Mouse (Mus musculus): ENCODE results near the gene Cutc. TPM values are rescaled to one million over a fixed set of nuclear protein-coding genes. Genes with fewer than 3 reads are reported as not detected.

Gene Cutc
- polyA plus RNA-seq, 1 experiment from 2014 or later, result 7.3 TPM

DNA sequence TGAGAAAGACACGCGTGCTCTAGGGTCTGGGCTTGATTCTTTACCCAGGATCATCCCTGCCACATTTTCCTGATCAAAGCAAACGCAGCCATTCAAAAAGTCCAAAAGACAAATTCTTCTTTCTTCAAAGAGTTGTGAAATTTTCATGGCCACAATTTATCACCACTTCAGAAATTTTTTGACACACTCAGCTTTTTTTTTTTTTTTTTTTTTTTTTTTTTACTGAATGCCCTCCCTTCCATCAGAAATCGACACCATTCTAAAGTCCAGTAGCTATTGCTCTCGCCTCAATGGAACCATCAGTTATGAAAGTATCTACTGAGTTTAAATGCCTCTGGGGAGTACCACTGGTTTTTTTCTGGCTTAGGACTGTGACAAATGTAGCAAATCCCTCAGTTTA lies 27.6 kb downstream of the Cutc start:
- no peaks in the 10 kb centered on the region for H3K36me3 ChIP-seq (ENCODE audit: control insufficient read depth, insufficient read depth, low read length)
- no peak overlapping the region for H3K4me3 ChIP-seq (ENCODE audit: low read length)
- no peaks in the 10 kb centered on the region for H3K4me1 ChIP-seq (ENCODE audit: control insufficient read depth, insufficient read depth, low read depth, low read length)
- H3K27me3 ChIP-seq (replicated peaks; ENCODE audit: control insufficient read depth, insufficient read depth, low read length), result no peaks in the 10 kb centered on the region
- no peaks in the 10 kb centered on the region for H3K9me3 ChIP-seq (ENCODE audit: control insufficient read depth, low read length)
- no peak overlapping the region for H3K27ac ChIP-seq (ENCODE audit: low read depth, low read length)
- no peak overlapping the region for H3K4me2 ChIP-seq (ENCODE audit: low read length)
- no peak overlapping the region for H3K9ac ChIP-seq (ENCODE audit: low read depth, low read length)
- ATAC-seq, result no peak
- 88% methylated on average over 5 of the region's 5 CpGs for WGBS

DNA sequence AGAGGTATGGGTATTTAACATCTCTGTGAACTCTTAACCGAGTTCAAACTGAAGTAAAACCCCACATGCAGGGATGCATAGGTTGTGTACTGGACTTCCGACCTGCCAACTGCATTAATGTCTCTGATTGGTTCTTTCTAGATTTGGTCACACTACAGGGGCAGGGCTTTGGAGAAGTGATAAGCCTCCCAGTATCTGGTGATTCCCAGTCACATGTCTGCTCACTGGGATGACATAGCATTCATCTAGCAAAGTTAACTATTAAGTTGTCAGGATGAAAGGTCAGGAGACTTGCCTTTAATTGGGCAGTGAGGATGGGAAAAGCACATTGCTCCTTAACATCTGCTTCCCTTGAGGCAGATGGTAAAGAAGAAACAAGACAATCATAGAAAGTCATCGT lies 29.2 kb downstream of the Cutc start, which contains the start of gene Abcc2:
Abcc2 (plus strand) TSS at position 213 of the 400 bp plus-strand sequence.
- Histone ChIP-seq H3K4me2 (ENCODE audit: low read length) (no peak within 1 kb of the TSS), H3K4me3 (ENCODE audit: low read length) (no peak within 1 kb of the TSS), H3K9me3 (ENCODE audit: control insufficient read depth, low read length) (no peaks in the 10 kb centered on the region), H3K27me3 (replicated peaks; ENCODE audit: control insufficient read depth, insufficient read depth, low read length) (no peaks in the 10 kb centered on the region), H3K4me1 (ENCODE audit: control insufficient read depth, insufficient read depth, low read depth, low read length) (no peaks in the 10 kb centered on the region), H3K27ac (ENCODE audit: low read depth, low read length) (no peak within 1 kb of the TSS), H3K9ac (ENCODE audit: low read depth, low read length) (no peak within 1 kb of the TSS), H3K36me3 (ENCODE audit: control insufficient read depth, insufficient read depth, low read length) (no peaks in the 10 kb centered on the region)
- WGBS, result 82% methylated on average over 3 of the region's 3 CpGs
- no peak for ATAC-seq

DNA sequence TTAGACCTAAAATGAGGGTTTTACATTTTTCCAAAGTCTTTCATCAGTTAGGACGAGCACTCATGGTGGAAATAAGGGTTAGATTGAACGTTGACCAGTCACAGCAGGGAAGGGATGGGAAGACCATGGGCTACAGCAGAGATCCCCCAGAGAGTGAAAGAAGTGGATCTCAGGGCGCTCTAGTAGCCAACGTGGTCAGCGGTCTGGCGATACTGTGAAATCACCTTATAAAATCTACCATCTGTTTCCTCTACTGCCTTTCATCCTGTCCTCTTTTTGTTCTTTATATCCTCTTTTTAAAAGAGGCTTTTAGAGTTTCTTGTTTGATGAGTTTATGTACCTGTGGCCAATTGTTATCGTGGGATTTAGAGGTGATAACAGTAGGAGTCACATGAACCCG lies 32.0 kb downstream of the Cutc start:
- H3K4me2 ChIP-seq (ENCODE audit: low read length), result no peak overlapping the region
- 79% methylated on average over 8 of the region's 8 CpGs for WGBS
- no peaks in the 10 kb centered on the region for H3K9me3 ChIP-seq (ENCODE audit: control insufficient read depth, low read length)
- H3K27me3 ChIP-seq (replicated peaks; ENCODE audit: control insufficient read depth, insufficient read depth, low read length), result no peaks in the 10 kb centered on the region
- H3K9ac ChIP-seq (ENCODE audit: low read depth, low read length), result no peak overlapping the region
- no peaks in the 10 kb centered on the region for H3K36me3 ChIP-seq (ENCODE audit: control insufficient read depth, insufficient read depth, low read length)
- no peak overlapping the region for H3K27ac ChIP-seq (ENCODE audit: low read depth, low read length)
- ATAC-seq, result no peak
- no peaks in the 10 kb centered on the region for H3K4me1 ChIP-seq (ENCODE audit: control insufficient read depth, insufficient read depth, low read depth, low read length)
- H3K4me3 ChIP-seq (ENCODE audit: low read length), result no peak overlapping the region

DNA sequence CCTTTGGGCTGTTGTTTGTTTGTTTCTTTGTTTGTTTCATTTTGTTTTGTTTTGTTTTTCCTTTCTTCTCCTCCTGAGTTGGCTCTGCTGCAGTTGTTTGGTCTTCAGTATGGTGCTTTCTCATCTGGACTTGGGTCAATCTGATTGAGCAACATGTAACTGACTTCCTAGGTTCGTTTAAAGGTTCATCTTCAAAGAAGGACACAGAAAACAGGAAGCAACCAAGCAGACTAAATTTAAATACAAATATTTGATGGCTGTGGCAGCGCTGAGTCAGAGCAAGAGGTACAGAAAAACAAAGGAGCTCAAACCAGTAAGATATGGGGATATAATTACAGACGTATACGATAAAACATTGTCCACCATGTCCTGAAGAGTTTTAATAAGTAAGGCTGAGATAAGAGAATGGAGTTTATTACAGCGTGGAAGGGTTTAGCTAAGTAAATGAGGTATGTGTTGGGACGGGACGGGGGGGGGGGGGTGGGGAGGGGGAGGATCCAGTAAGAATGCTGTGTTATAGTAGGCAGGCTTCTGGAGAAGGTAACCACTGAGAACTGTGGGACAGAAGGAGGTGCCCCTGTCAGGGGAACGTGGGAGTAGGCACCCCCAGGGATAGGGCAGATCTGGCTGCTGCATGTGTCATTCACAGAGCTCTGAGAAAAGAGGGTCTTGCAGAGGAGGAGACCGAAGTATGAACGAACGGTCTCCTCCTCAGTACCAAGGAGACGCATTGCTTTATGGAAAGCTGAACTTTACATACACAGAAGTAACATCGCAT lies 33.6 kb downstream of the Cutc start:
- H3K4me3 ChIP-seq (ENCODE audit: low read length), result no peak overlapping the region
- no peaks in the 10 kb centered on the region for H3K27me3 ChIP-seq (replicated peaks; ENCODE audit: control insufficient read depth, insufficient read depth, low read length)
- 86% methylated on average over 13 of the region's 13 CpGs for WGBS
- no peak for ATAC-seq
- no peak overlapping the region for H3K4me2 ChIP-seq (ENCODE audit: low read length)
- H3K4me1 ChIP-seq (ENCODE audit: control insufficient read depth, insufficient read depth, low read depth, low read length), result no peaks in the 10 kb centered on the region
- no peak overlapping the region for H3K9ac ChIP-seq (ENCODE audit: low read depth, low read length)
- no peaks in the 10 kb centered on the region for H3K9me3 ChIP-seq (ENCODE audit: control insufficient read depth, low read length)
- H3K27ac ChIP-seq (ENCODE audit: low read depth, low read length), result no peak overlapping the region
- H3K36me3 ChIP-seq (ENCODE audit: control insufficient read depth, insufficient read depth, low read length), result no peaks in the 10 kb centered on the region

DNA sequence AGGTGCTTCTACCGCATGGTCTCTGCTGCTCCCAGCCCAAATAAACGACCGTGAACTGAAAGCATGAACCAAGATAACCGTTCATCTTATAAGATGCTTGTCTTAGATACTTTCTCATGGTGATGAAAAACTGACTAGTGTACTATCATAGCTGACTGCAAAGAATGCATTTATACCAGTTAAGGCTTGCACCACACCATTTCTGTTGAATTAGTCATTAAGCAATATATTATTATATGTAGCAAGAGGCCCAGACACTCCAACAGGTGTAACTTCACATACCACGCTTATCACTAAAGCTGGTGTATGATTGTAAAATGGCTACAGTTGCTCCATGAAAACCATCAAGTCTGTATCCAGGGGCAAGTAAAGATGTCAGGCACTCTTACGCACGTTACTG lies 37.0 kb downstream of the Cutc start:
- no peak overlapping the region for H3K4me3 ChIP-seq (ENCODE audit: low read length)
- no peaks in the 10 kb centered on the region for H3K27me3 ChIP-seq (replicated peaks; ENCODE audit: control insufficient read depth, insufficient read depth, low read length)
- H3K9ac ChIP-seq (ENCODE audit: low read depth, low read length), result no peak overlapping the region
- H3K36me3 ChIP-seq (ENCODE audit: control insufficient read depth, insufficient read depth, low read length), result no peaks in the 10 kb centered on the region
- H3K27ac ChIP-seq (ENCODE audit: low read depth, low read length), result no peak overlapping the region
- H3K4me2 ChIP-seq (ENCODE audit: low read length), result no peak overlapping the region
- ATAC-seq, result no peak
- WGBS, result 96% methylated on average over 7 of the region's 7 CpGs
- H3K4me1 ChIP-seq (ENCODE audit: control insufficient read depth, insufficient read depth, low read depth, low read length), result no peaks in the 10 kb centered on the region
- H3K9me3 ChIP-seq (ENCODE audit: control insufficient read depth, low read length), result no peaks in the 10 kb centered on the region

DNA sequence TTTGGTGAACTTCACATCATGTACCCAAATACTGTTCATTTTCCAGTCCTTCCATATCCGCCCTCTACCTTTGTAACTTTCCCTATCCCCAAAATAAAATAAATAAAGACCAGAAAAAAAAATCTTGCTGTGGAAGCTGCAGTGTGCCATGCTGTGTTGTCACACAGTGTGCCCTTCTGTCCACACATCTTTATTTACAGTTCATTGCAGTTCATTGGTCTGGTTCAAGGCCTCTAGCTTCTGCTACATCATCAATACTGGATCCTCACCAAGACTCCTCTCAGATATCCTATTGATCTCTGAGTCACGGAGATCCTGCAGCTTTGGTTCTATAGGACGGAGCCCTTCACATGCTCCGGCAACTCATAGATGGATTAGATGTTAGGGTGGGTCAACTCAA lies 39.7 kb downstream of the Cutc start:
- no peak for ATAC-seq
- Histone ChIP-seq H3K4me3 (ENCODE audit: low read length) (no peak overlapping the region), H3K4me1 (ENCODE audit: control insufficient read depth, insufficient read depth, low read depth, low read length) (no peaks in the 10 kb centered on the region), H3K9me3 (ENCODE audit: control insufficient read depth, low read length) (no peaks in the 10 kb centered on the region), H3K4me2 (ENCODE audit: low read length) (no peak overlapping the region), H3K27me3 (replicated peaks; ENCODE audit: control insufficient read depth, insufficient read depth, low read length) (no peaks in the 10 kb centered on the region), H3K36me3 (ENCODE audit: control insufficient read depth, insufficient read depth, low read length) (no peaks in the 10 kb centered on the region), H3K27ac (ENCODE audit: low read depth, low read length) (no peak overlapping the region), H3K9ac (ENCODE audit: low read depth, low read length) (no peak overlapping the region)
- 88% methylated on average over 4 of the region's 4 CpGs for WGBS

DNA sequence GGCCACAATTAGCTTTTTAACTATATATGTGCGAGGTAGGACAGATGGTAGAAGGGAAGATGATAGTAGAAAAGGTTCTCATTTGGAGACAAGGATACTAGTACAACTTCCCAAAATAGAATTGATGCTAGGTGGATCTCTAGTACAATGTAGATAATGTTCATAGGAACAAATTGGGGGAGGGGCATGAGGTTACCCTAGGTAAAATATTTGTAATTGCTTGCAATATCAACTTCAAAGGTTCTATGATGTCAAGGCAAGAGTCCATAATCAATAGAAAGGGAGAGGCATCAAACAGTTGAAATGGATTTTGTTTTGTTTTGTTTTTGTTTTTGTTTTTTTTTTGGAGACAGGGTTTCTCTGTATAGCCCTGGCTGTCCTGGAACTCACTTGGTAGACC lies 41.2 kb downstream of the Cutc start:
- H3K9me3 ChIP-seq (ENCODE audit: control insufficient read depth, low read length), result no peaks in the 10 kb centered on the region
- no peaks in the 10 kb centered on the region for H3K36me3 ChIP-seq (ENCODE audit: control insufficient read depth, insufficient read depth, low read length)
- no peaks in the 10 kb centered on the region for H3K27me3 ChIP-seq (replicated peaks; ENCODE audit: control insufficient read depth, insufficient read depth, low read length)
- ATAC-seq, result no peak
- WGBS, result 90% methylated on average over 1 of the region's 1 CpGs
- H3K27ac ChIP-seq (ENCODE audit: low read depth, low read length), result no peak overlapping the region
- no peaks in the 10 kb centered on the region for H3K4me1 ChIP-seq (ENCODE audit: control insufficient read depth, insufficient read depth, low read depth, low read length)
- no peak overlapping the region for H3K9ac ChIP-seq (ENCODE audit: low read depth, low read length)
- no peak overlapping the region for H3K4me3 ChIP-seq (ENCODE audit: low read length)
- H3K4me2 ChIP-seq (ENCODE audit: low read length), result no peak overlapping the region

DNA sequence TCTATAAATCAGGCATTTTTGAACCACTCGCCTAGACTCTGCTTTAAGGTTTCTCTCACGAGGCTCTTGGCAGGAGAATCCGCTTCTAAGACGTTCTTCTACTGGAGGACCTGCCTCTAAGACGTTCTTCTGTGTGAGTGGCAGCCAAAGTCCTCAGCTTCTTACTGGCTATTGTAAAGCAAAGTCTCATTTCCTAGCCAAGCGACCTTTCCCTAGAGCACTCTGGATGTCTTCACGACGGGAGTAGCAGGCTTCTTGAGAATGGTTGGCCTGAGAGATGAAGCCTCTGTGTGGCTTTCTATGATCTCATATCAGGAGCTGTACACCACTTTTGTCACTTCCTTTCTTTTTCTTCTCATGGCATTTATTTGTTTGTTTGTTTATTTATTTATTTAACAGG lies 42.7 kb downstream of the Cutc start:
- Histone ChIP-seq H3K4me1 (ENCODE audit: control insufficient read depth, insufficient read depth, low read depth, low read length) (no peaks in the 10 kb centered on the region), H3K9ac (ENCODE audit: low read depth, low read length) (no peak overlapping the region), H3K9me3 (ENCODE audit: control insufficient read depth, low read length) (no peaks in the 10 kb centered on the region), H3K27me3 (replicated peaks; ENCODE audit: control insufficient read depth, insufficient read depth, low read length) (no peaks in the 10 kb centered on the region), H3K36me3 (ENCODE audit: control insufficient read depth, insufficient read depth, low read length) (no peaks in the 10 kb centered on the region), H3K4me2 (ENCODE audit: low read length) (no peak overlapping the region), H3K27ac (ENCODE audit: low read depth, low read length) (no peak overlapping the region), H3K4me3 (ENCODE audit: low read length) (no peak overlapping the region)
- 78% methylated on average over 8 of the region's 8 CpGs for WGBS
- no peak for ATAC-seq

DNA sequence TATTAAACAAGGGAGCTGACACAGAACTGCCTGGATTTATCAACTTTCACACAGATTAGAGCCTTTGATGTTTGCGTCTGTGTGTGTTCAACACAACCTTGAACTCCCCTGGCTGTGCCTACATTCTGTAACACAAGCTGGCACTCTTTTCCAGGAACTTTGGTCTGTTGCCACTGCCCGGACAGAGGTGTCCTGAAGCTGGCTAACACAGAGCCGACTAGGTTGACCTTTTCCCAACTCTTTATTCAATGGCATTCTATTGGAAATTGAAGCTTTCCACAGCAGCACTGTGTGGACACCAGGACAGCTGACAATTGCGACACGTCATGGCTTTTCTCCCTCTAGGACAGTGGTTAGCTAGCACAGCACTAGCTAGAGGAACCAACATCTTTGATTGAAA lies 44.4 kb downstream of the Cutc start:
- H3K9me3 ChIP-seq (ENCODE audit: control insufficient read depth, low read length), result no peaks in the 10 kb centered on the region
- H3K4me1 ChIP-seq (ENCODE audit: control insufficient read depth, insufficient read depth, low read depth, low read length), result no peaks in the 10 kb centered on the region
- H3K27me3 ChIP-seq (replicated peaks; ENCODE audit: control insufficient read depth, insufficient read depth, low read length), result no peaks in the 10 kb centered on the region
- 73% methylated on average over 5 of the region's 5 CpGs for whole genome bisulfite sequencing
- no peak overlapping the region for H3K4me3 ChIP-seq (ENCODE audit: low read length)
- no peak for ATAC-seq
- no peaks in the 10 kb centered on the region for H3K36me3 ChIP-seq (ENCODE audit: control insufficient read depth, insufficient read depth, low read length)
- H3K9ac ChIP-seq (ENCODE audit: low read depth, low read length), result no peak overlapping the region
- no peak overlapping the region for H3K27ac ChIP-seq (ENCODE audit: low read depth, low read length)
- H3K4me2 ChIP-seq (ENCODE audit: low read length), result no peak overlapping the region
